Mouse (Mus musculus): ENCODE data around the gene Gcgr. TPM values are rescaled to one million over a fixed set of nuclear protein-coding genes. Genes with fewer than 3 reads are reported as not detected.
A peak's percentile ranks its signal among the peaks of the same experiment; 100 is the strongest.

The Gcgr gene
- polyA plus RNA-seq, 1 experiment from 2014 or later: 1.8 TPM

DNA sequence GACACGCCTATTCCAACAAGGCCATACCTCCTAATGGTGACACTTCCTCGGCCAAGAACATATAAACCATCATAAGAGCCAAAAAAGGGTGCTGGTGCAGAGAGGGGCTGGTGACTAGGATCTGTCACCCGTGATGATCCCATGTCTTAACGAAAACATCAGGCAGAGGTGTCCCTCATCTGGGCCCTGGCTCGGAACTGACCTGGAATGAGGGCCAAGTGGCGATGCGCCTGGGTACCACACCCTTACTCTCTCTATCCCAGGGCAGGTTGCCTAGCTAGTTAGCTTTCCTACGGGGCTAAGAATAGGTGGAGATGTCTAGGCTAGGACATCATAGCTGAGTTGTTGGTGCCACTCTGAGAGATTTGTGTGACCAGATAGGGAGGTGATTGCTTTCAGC, 3.6 kb downstream of the Gcgr start:
- peaks cover 10% of the 10 kb centered on the region for H3K4me1 ChIP-seq (ENCODE audit: control insufficient read depth, insufficient read depth, low read length)
- no peak overlapping the region for H3K4me2 ChIP-seq (ENCODE audit: low read depth, severe bottlenecking)
- ATAC-seq (ENCODE audit: insufficient number of reproducible peaks, low FRiP score, low TSS enrichment, low read depth): no peak
- H3K36me3 ChIP-seq (ENCODE audit: control insufficient read depth, insufficient read depth, low read length): no peaks in the 10 kb centered on the region
- no peak overlapping the region for H3K4me3 ChIP-seq (ENCODE audit: low read depth, low read length)
- DNase-seq (ENCODE audit: low spot score): no peak
- no peak overlapping the region for H3K27ac ChIP-seq (replicated peaks; ENCODE audit: low read depth, low read length)
- H3K27me3 ChIP-seq (ENCODE audit: control insufficient read depth, insufficient read depth, low read length): peaks cover 45% of the 10 kb centered on the region
- no peaks in the 10 kb centered on the region for H3K9me3 ChIP-seq (ENCODE audit: control insufficient read depth, low read length)
- H3K9ac ChIP-seq (ENCODE audit: low read length): no peak overlapping the region
- 86% methylated on average over 8 of the region's 8 CpGs for WGBS

DNA sequence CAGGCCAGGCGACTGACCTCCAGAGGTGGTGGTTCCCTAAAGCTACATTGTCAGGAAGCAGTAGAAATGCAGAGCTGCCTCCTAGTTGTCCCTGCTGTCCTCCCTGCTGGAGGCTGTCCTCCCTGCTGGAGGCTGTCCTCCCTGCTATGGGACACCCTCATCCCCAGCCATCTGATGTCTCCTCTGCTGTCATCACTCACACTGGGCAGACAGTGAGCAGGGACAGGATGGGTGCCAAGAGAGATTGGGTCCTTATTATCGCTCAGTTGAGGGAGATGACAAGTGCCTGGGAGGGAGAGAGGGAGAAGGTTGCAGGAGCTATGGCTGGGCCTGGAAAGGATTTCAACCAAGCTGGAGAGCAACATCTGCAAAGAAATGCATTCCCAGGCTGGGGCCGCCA, 4.6 kb downstream of the Gcgr start:
- Histone ChIP-seq H3K9me3 (ENCODE audit: control insufficient read depth, low read length) (no peaks in the 10 kb centered on the region), H3K4me2 (ENCODE audit: low read depth, severe bottlenecking) (no peak overlapping the region), H3K9ac (ENCODE audit: low read length) (no peak overlapping the region), H3K27me3 (ENCODE audit: control insufficient read depth, insufficient read depth, low read length) (peaks cover 35% of the 10 kb centered on the region), H3K27ac (replicated peaks; ENCODE audit: low read depth, low read length) (no peak overlapping the region), H3K4me1 (ENCODE audit: control insufficient read depth, insufficient read depth, low read length) (peaks cover 19% of the 10 kb centered on the region), H3K36me3 (ENCODE audit: control insufficient read depth, insufficient read depth, low read length) (no peaks in the 10 kb centered on the region), H3K4me3 (ENCODE audit: low read depth, low read length) (no peak overlapping the region)
- ATAC-seq (ENCODE audit: insufficient number of reproducible peaks, low FRiP score, low TSS enrichment, low read depth) (no peak), DNase-seq (ENCODE audit: low spot score) (no peak)
- WGBS: 76% methylated on average over 3 of the region's 3 CpGs

DNA sequence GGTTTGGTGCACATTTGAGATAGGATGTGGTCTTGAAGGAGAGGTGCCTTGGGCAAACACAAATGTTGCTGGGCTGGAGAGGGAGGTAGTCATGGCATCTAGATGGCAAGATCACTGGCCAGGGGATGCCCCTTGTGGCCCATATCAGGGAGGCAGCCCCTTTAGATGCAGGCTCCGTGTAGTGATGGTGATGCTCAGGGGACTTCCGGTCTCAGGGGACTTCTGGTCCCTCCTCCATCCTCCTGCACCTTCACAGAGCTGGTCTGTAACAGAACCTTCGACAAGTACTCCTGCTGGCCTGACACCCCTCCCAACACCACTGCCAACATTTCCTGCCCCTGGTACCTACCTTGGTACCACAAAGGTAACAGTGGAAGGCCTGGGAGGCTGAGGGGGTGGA, 5.3 kb downstream of the Gcgr start:
- WGBS: 83% methylated on average over 3 of the region's 3 CpGs
- DNase-seq (ENCODE audit: low spot score) (no peak), ATAC-seq (ENCODE audit: insufficient number of reproducible peaks, low FRiP score, low TSS enrichment, low read depth) (no peak)
- Histone ChIP-seq H3K27ac (replicated peaks; ENCODE audit: low read depth, low read length) (no peak overlapping the region), H3K4me1 (ENCODE audit: control insufficient read depth, insufficient read depth, low read length) (peaks cover 15% of the 10 kb centered on the region), H3K4me3 (ENCODE audit: low read depth, low read length) (no peak overlapping the region), H3K4me2 (ENCODE audit: low read depth, severe bottlenecking) (no peak overlapping the region), H3K27me3 (ENCODE audit: control insufficient read depth, insufficient read depth, low read length) (peaks cover 28% of the 10 kb centered on the region), H3K36me3 (ENCODE audit: control insufficient read depth, insufficient read depth, low read length) (no peaks in the 10 kb centered on the region), H3K9me3 (ENCODE audit: control insufficient read depth, low read length) (no peaks in the 10 kb centered on the region), H3K9ac (ENCODE audit: low read length) (no peak overlapping the region)

DNA sequence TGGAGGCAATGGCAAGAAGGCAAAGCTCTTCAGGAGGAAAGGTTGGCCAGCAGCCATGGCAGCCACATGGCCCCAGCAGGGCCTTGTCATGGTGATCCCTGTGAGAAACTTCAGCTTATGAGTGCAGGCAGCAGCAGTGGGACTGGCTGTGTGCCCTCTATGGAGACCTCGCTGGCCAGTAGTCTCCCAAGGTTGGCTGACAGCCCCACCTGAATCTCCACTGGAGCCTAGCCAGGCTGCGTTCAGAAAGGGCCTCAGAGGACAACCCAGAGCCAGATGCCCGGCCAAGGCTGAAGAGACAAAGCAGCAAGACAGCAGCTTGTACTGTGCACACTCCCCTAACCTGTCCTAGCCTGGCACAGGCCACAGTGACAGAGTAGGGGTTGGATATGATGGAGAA, 8.0 kb downstream of the Gcgr start:
- Histone ChIP-seq H3K9ac (ENCODE audit: low read length) (no peak overlapping the region), H3K36me3 (ENCODE audit: control insufficient read depth, insufficient read depth, low read length) (peaks cover 8% of the 10 kb centered on the region), H3K27ac (replicated peaks; ENCODE audit: low read depth, low read length) (no peak overlapping the region), H3K4me1 (ENCODE audit: control insufficient read depth, insufficient read depth, low read length) (peaks cover 12% of the 10 kb centered on the region), H3K4me2 (ENCODE audit: low read depth, severe bottlenecking) (no peak overlapping the region), H3K9me3 (ENCODE audit: control insufficient read depth, low read length) (no peaks in the 10 kb centered on the region), H3K4me3 (ENCODE audit: low read depth, low read length) (no peak overlapping the region), H3K27me3 (ENCODE audit: control insufficient read depth, insufficient read depth, low read length) (peaks cover 7% of the 10 kb centered on the region; the same call in 1 of the 2 replicates)
- 88% methylated on average over 3 of the region's 3 CpGs for WGBS
- no peak for ATAC-seq (ENCODE audit: insufficient number of reproducible peaks, low FRiP score, low TSS enrichment, low read depth)
- DNase-seq (ENCODE audit: low spot score): no peak

DNA sequence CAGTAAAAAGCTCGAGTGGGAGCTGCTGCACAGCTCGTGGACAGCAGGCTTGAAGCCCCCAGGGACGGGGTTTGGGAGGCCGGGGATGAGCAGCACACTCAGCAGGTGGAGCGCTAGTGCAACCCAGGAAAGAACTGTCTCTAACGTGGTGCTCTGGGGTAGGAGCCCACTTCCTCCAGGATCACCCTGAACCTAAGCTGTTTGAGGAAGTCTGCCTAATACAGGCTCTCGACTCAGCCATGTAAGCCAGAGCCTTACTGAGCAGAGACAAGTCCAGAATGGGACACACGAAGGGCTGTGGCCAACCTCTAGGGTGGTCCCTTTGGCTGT, 8.4 kb downstream of the Gcgr start:
- Histone ChIP-seq H3K4me1 (ENCODE audit: control insufficient read depth, insufficient read depth, low read length) (peaks cover 12% of the 10 kb centered on the region), H3K9ac (ENCODE audit: low read length) (no peak overlapping the region), H3K27ac (replicated peaks; ENCODE audit: low read depth, low read length) (no peak overlapping the region), H3K36me3 (ENCODE audit: control insufficient read depth, insufficient read depth, low read length) (peaks cover 12% of the 10 kb centered on the region), H3K27me3 (ENCODE audit: control insufficient read depth, insufficient read depth, low read length) (peaks cover 7% of the 10 kb centered on the region; the same call in 1 of the 2 replicates), H3K4me2 (ENCODE audit: low read depth, severe bottlenecking) (no peak overlapping the region; the same call in 1 of the 2 replicates), H3K9me3 (ENCODE audit: control insufficient read depth, low read length) (no peaks in the 10 kb centered on the region), H3K4me3 (ENCODE audit: low read depth, low read length) (no peak overlapping the region)
- DNase-seq (ENCODE audit: low spot score) (no peak), ATAC-seq (ENCODE audit: insufficient number of reproducible peaks, low FRiP score, low TSS enrichment, low read depth) (no peak)
- WGBS: 65% methylated on average over 8 of the region's 8 CpGs

DNA sequence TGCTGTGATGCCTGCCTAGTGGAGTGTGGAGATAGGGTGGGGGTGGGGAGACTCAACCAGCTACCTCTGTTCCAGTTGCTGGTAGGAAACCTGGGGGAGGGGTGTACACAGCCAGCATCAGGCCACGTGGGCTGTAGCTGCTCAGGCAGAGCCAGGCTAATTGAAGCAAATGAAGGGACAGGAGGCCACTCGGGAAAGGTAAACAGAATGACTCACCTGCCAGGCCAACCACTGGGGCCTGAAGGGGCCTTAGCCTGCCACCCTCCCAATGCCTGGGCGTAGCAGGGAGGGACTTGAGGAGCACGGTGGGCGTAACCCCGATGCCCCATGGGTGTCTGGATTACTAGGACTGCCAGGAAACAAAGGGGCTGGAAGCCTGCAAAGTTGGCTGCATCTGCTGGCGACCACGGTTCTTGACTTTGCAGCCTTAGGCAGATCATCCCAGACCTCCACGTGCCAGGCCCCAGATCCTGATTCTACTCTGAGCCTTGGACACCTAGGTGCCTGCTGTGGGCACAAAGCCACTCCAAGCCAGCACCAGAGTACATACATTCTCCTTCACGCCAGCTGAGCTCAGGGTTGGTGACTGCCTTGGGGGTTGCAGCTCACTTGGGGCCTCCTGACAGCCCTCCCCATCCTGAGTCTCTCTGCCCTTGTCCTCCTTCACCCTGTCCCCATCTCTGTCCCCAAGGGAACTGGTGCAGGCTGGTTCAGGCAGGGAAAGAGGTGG, 9.0 kb downstream of the Gcgr start:
- ATAC-seq (ENCODE audit: insufficient number of reproducible peaks, low FRiP score, low TSS enrichment, low read depth) (0 out of 2 replicates have a peak, but pooled peaks have one; percentile 44), DNase-seq (ENCODE audit: low spot score) (peak; percentile 53)
- 0 out of 2 replicates have a peak, but pooled peaks cover 4% of the 10 kb centered on the region for H3K27me3 ChIP-seq (ENCODE audit: control insufficient read depth, insufficient read depth, low read length)
- peak overlapping the region; percentile 47 for H3K9ac ChIP-seq (ENCODE audit: low read length)
- H3K4me1 ChIP-seq (ENCODE audit: control insufficient read depth, insufficient read depth, low read length): peaks cover 12% of the 10 kb centered on the region
- no peaks in the 10 kb centered on the region for H3K9me3 ChIP-seq (ENCODE audit: control insufficient read depth, low read length)
- H3K27ac ChIP-seq (replicated peaks; ENCODE audit: low read depth, low read length): peak overlapping the region; percentile 47; the same call in 1 of the 2 replicates
- no peak overlapping the region for H3K4me3 ChIP-seq (ENCODE audit: low read depth, low read length)
- 29% methylated on average over 10 of the region's 10 CpGs for WGBS
- peaks cover 16% of the 10 kb centered on the region for H3K36me3 ChIP-seq (ENCODE audit: control insufficient read depth, insufficient read depth, low read length)
- H3K4me2 ChIP-seq (ENCODE audit: low read depth, severe bottlenecking): peak overlapping the region; percentile 22; the same call in 1 of the 2 replicates

DNA sequence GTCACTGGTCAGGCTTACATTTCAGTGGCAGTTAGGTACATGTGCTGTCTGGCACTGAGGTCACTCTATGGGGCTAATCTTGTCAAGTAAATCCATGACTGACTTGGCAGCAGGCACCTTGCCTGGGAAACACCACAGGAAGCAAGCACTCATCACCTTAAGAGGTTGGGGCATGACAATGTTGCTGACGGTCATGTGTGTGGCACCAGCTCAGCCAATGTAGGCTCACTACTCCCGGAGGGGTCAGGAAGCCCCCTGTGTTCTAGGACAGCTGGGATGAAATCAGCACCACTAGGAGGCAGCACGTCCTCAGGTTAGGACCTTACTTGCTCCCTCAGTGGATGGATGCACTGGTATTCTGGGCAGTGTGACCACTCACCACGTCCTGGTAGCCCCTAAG, 11.4 kb downstream of the Gcgr start:
- Histone ChIP-seq H3K9ac (ENCODE audit: low read length) (no peak overlapping the region), H3K27me3 (ENCODE audit: control insufficient read depth, insufficient read depth, low read length) (no peaks in the 10 kb centered on the region), H3K4me1 (ENCODE audit: control insufficient read depth, insufficient read depth, low read length) (peaks cover 12% of the 10 kb centered on the region), H3K4me3 (ENCODE audit: low read depth, low read length) (no peak overlapping the region), H3K4me2 (ENCODE audit: low read depth, severe bottlenecking) (no peak overlapping the region), H3K36me3 (ENCODE audit: control insufficient read depth, insufficient read depth, low read length) (peaks cover 22% of the 10 kb centered on the region), H3K27ac (replicated peaks; ENCODE audit: low read depth, low read length) (no peak overlapping the region), H3K9me3 (ENCODE audit: control insufficient read depth, low read length) (no peaks in the 10 kb centered on the region)
- WGBS: 32% methylated on average over 4 of the region's 4 CpGs
- peak; percentile 37 for DNase-seq (ENCODE audit: low spot score)
- ATAC-seq (ENCODE audit: insufficient number of reproducible peaks, low FRiP score, low TSS enrichment, low read depth): no peak

DNA sequence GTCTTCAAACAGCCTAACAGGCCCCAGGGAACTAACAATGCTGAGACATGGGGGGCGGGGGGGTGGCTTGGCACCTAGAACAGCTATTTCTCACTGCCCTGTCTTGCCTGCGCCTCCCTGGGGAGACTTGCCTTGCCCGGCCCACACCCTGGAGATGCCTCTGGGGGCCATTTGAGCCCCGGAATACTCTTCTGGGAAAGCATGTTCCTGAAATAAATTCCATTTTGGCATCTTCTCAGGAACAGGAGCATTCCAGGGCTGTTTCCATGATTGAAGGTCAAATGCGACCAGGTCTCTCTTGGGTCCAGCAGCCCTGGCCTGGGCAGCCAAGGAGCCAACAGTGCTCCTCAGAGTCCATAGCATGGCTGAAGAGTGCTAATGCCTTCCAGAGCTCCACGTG, 11.9 kb downstream of the Gcgr start:
- ATAC-seq (ENCODE audit: insufficient number of reproducible peaks, low FRiP score, low TSS enrichment, low read depth): no peak
- Histone ChIP-seq H3K9ac (ENCODE audit: low read length) (no peak overlapping the region), H3K4me2 (ENCODE audit: low read depth, severe bottlenecking) (no peak overlapping the region), H3K4me1 (ENCODE audit: control insufficient read depth, insufficient read depth, low read length) (peaks cover 12% of the 10 kb centered on the region), H3K4me3 (ENCODE audit: low read depth, low read length) (no peak overlapping the region), H3K9me3 (ENCODE audit: control insufficient read depth, low read length) (no peaks in the 10 kb centered on the region), H3K36me3 (ENCODE audit: control insufficient read depth, insufficient read depth, low read length) (peaks cover 22% of the 10 kb centered on the region), H3K27ac (replicated peaks; ENCODE audit: low read depth, low read length) (no peak overlapping the region), H3K27me3 (ENCODE audit: control insufficient read depth, insufficient read depth, low read length) (no peaks in the 10 kb centered on the region)
- no peak for DNase-seq (ENCODE audit: low spot score)
- 88% methylated on average over 6 of the region's 6 CpGs for WGBS

DNA sequence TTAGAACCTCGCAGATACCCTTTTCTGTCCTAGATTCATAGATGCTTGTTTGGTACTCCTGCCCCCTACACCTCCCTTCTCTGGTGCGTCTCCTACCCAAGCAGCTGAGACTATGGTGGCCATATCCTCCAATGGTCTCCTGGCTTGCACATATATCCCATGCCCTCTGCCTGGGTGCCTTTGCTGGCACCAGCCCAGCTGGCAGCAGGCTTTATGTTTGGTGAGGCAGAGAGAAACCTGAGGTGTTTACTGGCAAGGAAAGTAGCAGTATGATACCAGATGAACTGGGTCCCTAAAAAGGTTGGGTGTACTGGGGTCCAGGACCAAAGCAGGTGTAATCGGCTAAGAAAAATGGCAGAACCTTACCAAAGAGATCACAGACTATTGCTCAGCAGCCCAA, 15.5 kb downstream of the Gcgr start:
- H3K9me3 ChIP-seq (ENCODE audit: control insufficient read depth, low read length): no peaks in the 10 kb centered on the region
- no peak overlapping the region for H3K9ac ChIP-seq (ENCODE audit: low read length)
- no peak overlapping the region for H3K4me2 ChIP-seq (ENCODE audit: low read depth, severe bottlenecking)
- no peak for ATAC-seq (ENCODE audit: insufficient number of reproducible peaks, low FRiP score, low TSS enrichment, low read depth)
- peaks cover 22% of the 10 kb centered on the region for H3K36me3 ChIP-seq (ENCODE audit: control insufficient read depth, insufficient read depth, low read length)
- WGBS: 96% methylated on average over 3 of the region's 3 CpGs
- no peak overlapping the region for H3K4me3 ChIP-seq (ENCODE audit: low read depth, low read length)
- H3K4me1 ChIP-seq (ENCODE audit: control insufficient read depth, insufficient read depth, low read length): peaks cover 15% of the 10 kb centered on the region
- no peaks in the 10 kb centered on the region for H3K27me3 ChIP-seq (ENCODE audit: control insufficient read depth, insufficient read depth, low read length)
- H3K27ac ChIP-seq (replicated peaks; ENCODE audit: low read depth, low read length): no peak overlapping the region
- no peak for DNase-seq (ENCODE audit: low spot score)
